Mouse (Mus musculus) thymus, adult 2 months (tissue): ENCODE results near the gene Abca1. TPM values are rescaled to one million over a fixed set of nuclear protein-coding genes. Genes with fewer than 3 reads are reported as not detected.

Experiments
- DNase-seq: peaks from one replicate; pipeline ENCODE4 v3.0.0; 2021
- H3K27ac ChIP-seq: fragments of 200-500 bp; 2 replicates; pipeline ENCODE4 v1.5.1; 2012; ENCODE audit warnings: low read length, control low read depth; ENCODE audit not compliant: control insufficient read depth, insufficient read depth
- H3K27me3 ChIP-seq: fragments of 200-500 bp; 2 replicates; pipeline ENCODE4 v1.6.1; 2012; ENCODE audit warnings: mild to moderate bottlenecking, low read length, moderate library complexity, mixed read lengths; ENCODE audit not compliant: control insufficient read depth, insufficient read depth
- H3K36me3 ChIP-seq: fragments of 200-500 bp; 2 replicates; pipeline ENCODE4 v1.6.1; 2012; ENCODE audit warnings: mild to moderate bottlenecking, low read length, moderate library complexity; ENCODE audit not compliant: control insufficient read depth, insufficient read depth
- H3K4me1 ChIP-seq: fragments of 200-500 bp; replicated peaks from 2 replicates; pipeline ENCODE4 v1.6.1; 2012; ENCODE audit warnings: low read length; ENCODE audit not compliant: control insufficient read depth, insufficient read depth
- H3K4me3 ChIP-seq: fragments of 200-500 bp; 2 replicates; pipeline ENCODE4 v1.5.1; 2012; ENCODE audit warnings: mild to moderate bottlenecking, low read length, control low read depth, moderate library complexity; ENCODE audit not compliant: control insufficient read depth, insufficient read depth
- CTCF ChIP-seq: fragments of 200-500 bp; IDR thresholded peaks from 2 replicates; pipeline ENCODE4 v1.5.1; 2012; ENCODE audit warnings: mild to moderate bottlenecking, control low read depth, low read length, moderate library complexity, borderline replicate concordance; ENCODE audit not compliant: control insufficient read depth, poor library complexity, insufficient read depth; ENCODE audit errors: extremely low read depth
- POLR2A ChIP-seq: fragments of 200-500 bp; IDR thresholded peaks from 2 replicates; pipeline ENCODE4 v1.6.1; 2012; ENCODE audit warnings: mild to moderate bottlenecking, low read length, control low read depth, moderate library complexity; ENCODE audit not compliant: control insufficient read depth, poor library complexity, insufficient read depth; ENCODE audit errors: extremely low read depth
- WGBS: fragments of 180-500 bp; shearing (Covaris S2); methylation state at CpG from one replicate; pipeline ENCODE4 v1.1.7; 2018; 5-methylcytosine and 5-hydroxymethylcytosine counted together
- polyA plus RNA-seq: library from polyadenylated mRNA; depleted of rRNA; stranded (reverse); fragments of >200 nt; gene quantifications from 2 replicates; pipeline ENCODE4 v1.2.3, GENCODE M21; 2012

Gene Abca1
- polyA plus RNA-seq, 1 experiment, result 15.4 TPM

GRCm38 (mm10) chr4:53083071-53083470, 76.6 kb downstream of the Abca1 start:
- TF ChIP-seq POLR2A (no peak), CTCF (no peak)
- Histone ChIP-seq H3K36me3 (peaks cover 10% of the 10 kb centered on the region; the same call in 1 of the 2 replicates), H3K4me1 (no peaks in the 10 kb centered on the region), H3K27ac (no peak overlapping the region), H3K4me3 (no peak overlapping the region), H3K27me3 (no peaks in the 10 kb centered on the region)
- 92% methylated on average over 2 of the region's 2 CpGs for WGBS
- no peak for DNase-seq

- TF ChIP-seq CTCF (no peak), POLR2A (no peak)
- H3K4me3 ChIP-seq, result no peak overlapping the region
- no peaks in the 10 kb centered on the region for H3K27me3 ChIP-seq
- WGBS, result 98% methylated on average over 7 of the region's 7 CpGs
- no peak for DNase-seq
- H3K4me1 ChIP-seq, result no peaks in the 10 kb centered on the region
- no peak overlapping the region for H3K27ac ChIP-seq
- H3K36me3 ChIP-seq, result peaks cover 14% of the 10 kb centered on the region
Measured at GRCm38 (mm10) chr4:53082451-53082850, 77.2 kb downstream of the Abca1 start.

GRCm38 (mm10) chr4:53081851-53082250, 77.8 kb downstream of the Abca1 start:
- WGBS, result 87% methylated on average over 11 of the region's 11 CpGs
- H3K36me3 ChIP-seq, result peaks cover 16% of the 10 kb centered on the region

GRCm38 (mm10) chr4:53080290-53080689, 79.4 kb downstream of the Abca1 start:
- H3K36me3 ChIP-seq, result peaks cover 25% of the 10 kb centered on the region
- H3K27me3 ChIP-seq, result no peaks in the 10 kb centered on the region
- TF ChIP-seq CTCF (no peak), POLR2A (no peak)
- no peak for DNase-seq
- 95% methylated on average over 3 of the region's 3 CpGs for WGBS
- H3K4me1 ChIP-seq, result no peaks in the 10 kb centered on the region
- no peak overlapping the region for H3K4me3 ChIP-seq
- no peak overlapping the region for H3K27ac ChIP-seq

More at GRCm38 (mm10) chr4:53081851-53082250, 77.8 kb downstream of the Abca1 start:
- Histone ChIP-seq H3K4me3 (no peak overlapping the region), H3K27me3 (no peaks in the 10 kb centered on the region), H3K27ac (no peak overlapping the region), H3K4me1 (no peaks in the 10 kb centered on the region)
- TF ChIP-seq CTCF (no peak), POLR2A (no peak)
- DNase-seq, result no peak

GRCm38 (mm10) chr4:53078793-53079310, 80.8 kb downstream of the Abca1 start:
- Histone ChIP-seq H3K36me3 (peaks cover 30% of the 10 kb centered on the region), H3K27me3 (no peaks in the 10 kb centered on the region), H3K4me3 (no peak overlapping the region), H3K4me1 (no peaks in the 10 kb centered on the region), H3K27ac (no peak overlapping the region)
- no peak for TF ChIP-seq POLR2A
- TF ChIP-seq CTCF, result no peak
- no peak for DNase-seq
- 94% methylated on average over 2 of the region's 2 CpGs for WGBS

- H3K27me3 ChIP-seq, result no peaks in the 10 kb centered on the region
- H3K4me1 ChIP-seq, result no peaks in the 10 kb centered on the region
- no peak overlapping the region for H3K27ac ChIP-seq
- no peak for TF ChIP-seq POLR2A
- no peak for TF ChIP-seq CTCF
- H3K4me3 ChIP-seq, result no peak overlapping the region
- WGBS, result 97% methylated on average over 4 of the region's 4 CpGs
- peaks cover 31% of the 10 kb centered on the region for H3K36me3 ChIP-seq
- DNase-seq, result no peak
Measured at GRCm38 (mm10) chr4:53076788-53077350, 82.8 kb downstream of the Abca1 start.

GRCm38 (mm10) chr4:53073025-53073424, 86.7 kb downstream of the Abca1 start:
- H3K36me3 ChIP-seq, result peaks cover 27% of the 10 kb centered on the region
- no peak for DNase-seq
- H3K27me3 ChIP-seq, result no peaks in the 10 kb centered on the region
- 97% methylated on average over 7 of the region's 7 CpGs for whole genome bisulfite sequencing
- no peak for TF ChIP-seq POLR2A
- no peak for TF ChIP-seq CTCF
- H3K4me3 ChIP-seq, result no peak overlapping the region
- H3K4me1 ChIP-seq, result no peaks in the 10 kb centered on the region
- H3K27ac ChIP-seq, result no peak overlapping the region
